Mouse (Mus musculus) midbrain, embryonic 16.5 days (tissue): ENCODE measurements around the gene Tmem186. TPM values are rescaled to one million over a fixed set of nuclear protein-coding genes. Genes with fewer than 3 reads are reported as not detected.
A peak's percentile ranks its signal among the peaks of the same experiment; 100 is the strongest.

Experiments used
- ATAC-seq: fragments of 200-750 bp; cut with Nextera tagmentation; 2 replicates; pipeline ENCODE4 v1.8.0; 2017; ENCODE audit warnings: moderate TSS enrichment
- H3K27ac ChIP-seq: fragments of 300-500 bp; sonication (generic); 2 replicates; pipeline ENCODE4 v1.5.1; 2014; ENCODE audit warnings: mild to moderate bottlenecking, low read length, mixed read lengths
- H3K27me3 ChIP-seq: fragments of 300-500 bp; sonication (generic); 2 replicates; pipeline ENCODE4 v1.6.1; 2014; ENCODE audit warnings: low read depth, low read length, mixed read lengths; ENCODE audit not compliant: control insufficient read depth, insufficient read depth
- H3K36me3 ChIP-seq: fragments of 300-500 bp; sonication (generic); 2 replicates; pipeline ENCODE4 v1.6.1; 2014; ENCODE audit warnings: mild to moderate bottlenecking, low read length, moderate library complexity, mixed read lengths; ENCODE audit not compliant: control insufficient read depth, insufficient read depth
- H3K4me1 ChIP-seq: fragments of 300-500 bp; sonication (generic); 2 replicates; pipeline ENCODE4 v1.6.1; 2014; ENCODE audit warnings: mild to moderate bottlenecking, low read length, mixed read lengths; ENCODE audit not compliant: control insufficient read depth, insufficient read depth
- H3K4me2 ChIP-seq: fragments of 300-500 bp; sonication (generic); 2 replicates; pipeline ENCODE4 v1.6.1; 2014; ENCODE audit warnings: mild to moderate bottlenecking, low read length, mixed read lengths
- H3K4me3 ChIP-seq: fragments of 300-500 bp; sonication (generic); 2 replicates; pipeline ENCODE4 v1.5.1; 2014; ENCODE audit warnings: low read depth, mild to moderate bottlenecking, low read length, moderate library complexity, mixed read lengths
- H3K9ac ChIP-seq: fragments of 300-500 bp; sonication (generic); 2 replicates; pipeline ENCODE4 v1.6.1; 2014; ENCODE audit warnings: low read depth, low read length, mixed read lengths
- H3K9me3 ChIP-seq: fragments of 300-500 bp; sonication (generic); replicated peaks from 2 replicates; pipeline ENCODE4 v1.6.1; 2014; ENCODE audit warnings: mild to moderate bottlenecking, low read length, mixed read lengths; ENCODE audit not compliant: control insufficient read depth, poor library complexity, severe bottlenecking
- WGBS: fragments of 180-500 bp; shearing (Covaris S2); extraction: QIAGEN DNeasy Blood & Tissue Kit; methylation state at CpG from one replicate; pipeline ENCODE4 v1.1.7; 2014; 5-methylcytosine and 5-hydroxymethylcytosine counted together
- polyA plus RNA-seq: library from polyadenylated mRNA; unstranded; fragments of >200 nt; fragmentation: Nextera tagmentation; extraction: Ambion mirVana; gene quantifications from 2 replicates; pipeline ENCODE4 v1.2.1, GENCODE M21; 2015

The Tmem186 gene
- polyA plus RNA-seq, 1 experiment from 2014 or later = 23.3 TPM

- Histone ChIP-seq H3K27me3 (no peaks in the 10 kb centered on the region), H3K9ac (no peak overlapping the region), H3K4me2 (no peak overlapping the region), H3K9me3 (no peaks in the 10 kb centered on the region), H3K4me3 (no peak overlapping the region), H3K36me3 (peaks cover 14% of the 10 kb centered on the region), H3K27ac (no peak overlapping the region), H3K4me1 (peaks cover 16% of the 10 kb centered on the region)
- WGBS = 94% methylated on average over 11 of the region's 11 CpGs
- ATAC-seq = no peak
Observed at GRCm38 (mm10) chr16:8639466-8640191, 2.1 kb upstream of the Tmem186 start.

- Histone ChIP-seq H3K4me3 (peak overlapping the region; percentile 63), H3K4me1 (peaks cover 16% of the 10 kb centered on the region), H3K27ac (peak overlapping the region; percentile 53), H3K36me3 (peaks cover 6% of the 10 kb centered on the region), H3K4me2 (peak overlapping the region; percentile 76), H3K27me3 (no peaks in the 10 kb centered on the region), H3K9me3 (no peaks in the 10 kb centered on the region), H3K9ac (peak overlapping the region; percentile 69)
- ATAC-seq = no peak
- 51% methylated on average over 7 of the region's 7 CpGs for WGBS
Observed at GRCm38 (mm10) chr16:8638131-8638530, 619 bp upstream of the Tmem186 start.

GRCm38 (mm10) chr16:8636867-8637216 is 670 bp downstream of the Tmem186 start:
- Histone ChIP-seq H3K27me3 (no peaks in the 10 kb centered on the region), H3K36me3 (peaks cover 2% of the 10 kb centered on the region; the same call in 1 of the 2 replicates), H3K27ac (peak overlapping the region; percentile 72), H3K4me2 (peak overlapping the region; percentile 89), H3K9ac (peak overlapping the region; percentile 68), H3K9me3 (no peaks in the 10 kb centered on the region), H3K4me3 (peak overlapping the region; percentile 63), H3K4me1 (peaks cover 16% of the 10 kb centered on the region)
- ATAC-seq = peak; percentile 13
- 0% methylated on average over 13 of the region's 13 CpGs for WGBS

GRCm38 (mm10) chr16:8631428-8631827 is 6.1 kb downstream of the Tmem186 start:
- Histone ChIP-seq H3K4me2 (no peak overlapping the region), H3K9ac (no peak overlapping the region), H3K4me1 (peaks cover 6% of the 10 kb centered on the region), H3K9me3 (no peaks in the 10 kb centered on the region), H3K36me3 (no peaks in the 10 kb centered on the region), H3K27ac (no peak overlapping the region), H3K27me3 (no peaks in the 10 kb centered on the region), H3K4me3 (no peak overlapping the region)
- ATAC-seq = no peak
- WGBS = 95% methylated on average over 5 of the region's 5 CpGs

- Histone ChIP-seq H3K9ac (no peak overlapping the region), H3K9me3 (no peaks in the 10 kb centered on the region), H3K27me3 (no peaks in the 10 kb centered on the region), H3K27ac (no peak overlapping the region), H3K4me3 (no peak overlapping the region), H3K4me1 (no peaks in the 10 kb centered on the region), H3K4me2 (no peak overlapping the region), H3K36me3 (no peaks in the 10 kb centered on the region)
- ATAC-seq = no peak
- 79% methylated on average over 2 of the region's 2 CpGs for WGBS
Observed at GRCm38 (mm10) chr16:8630419-8630818, 7.1 kb downstream of the Tmem186 start.

- Histone ChIP-seq H3K36me3 (peaks cover 7% of the 10 kb centered on the region), H3K9me3 (no peaks in the 10 kb centered on the region), H3K4me1 (no peaks in the 10 kb centered on the region), H3K4me2 (no peak overlapping the region), H3K27me3 (no peaks in the 10 kb centered on the region), H3K9ac (no peak overlapping the region), H3K4me3 (no peak overlapping the region), H3K27ac (no peak overlapping the region)
- ATAC-seq = no peak
- WGBS = 74% methylated on average over 16 of the region's 16 CpGs
Observed at GRCm38 (mm10) chr16:8620315-8621115, 17.0 kb downstream of the Tmem186 start.

GRCm38 (mm10) chr16:8619659-8620314 is 17.7 kb downstream of the Tmem186 start:
- no peak overlapping the region for H3K27ac ChIP-seq
- no peak overlapping the region for H3K9ac ChIP-seq
- H3K36me3 ChIP-seq = peaks cover 7% of the 10 kb centered on the region
- no peaks in the 10 kb centered on the region for H3K4me1 ChIP-seq
- H3K4me2 ChIP-seq = no peak overlapping the region
- no peaks in the 10 kb centered on the region for H3K9me3 ChIP-seq
- ATAC-seq = no peak
- no peak overlapping the region for H3K4me3 ChIP-seq
- H3K27me3 ChIP-seq = no peaks in the 10 kb centered on the region
- 30% methylated on average over 10 of the region's 10 CpGs for WGBS

- Histone ChIP-seq H3K36me3 (peaks cover 5% of the 10 kb centered on the region; the same call in 1 of the 2 replicates), H3K27me3 (no peaks in the 10 kb centered on the region), H3K27ac (no peak overlapping the region), H3K4me3 (no peak overlapping the region), H3K9ac (no peak overlapping the region), H3K4me2 (no peak overlapping the region), H3K4me1 (no peaks in the 10 kb centered on the region), H3K9me3 (no peaks in the 10 kb centered on the region)
- whole genome bisulfite sequencing = 88% methylated on average over 3 of the region's 3 CpGs
- ATAC-seq = no peak
Observed at GRCm38 (mm10) chr16:8613447-8613846, 24.1 kb downstream of the Tmem186 start.

GRCm38 (mm10) chr16:8613039-8613438 is 24.5 kb downstream of the Tmem186 start:
- Histone ChIP-seq H3K9ac (no peak overlapping the region), H3K27ac (no peak overlapping the region), H3K4me2 (no peak overlapping the region), H3K4me3 (no peak overlapping the region), H3K27me3 (no peaks in the 10 kb centered on the region), H3K9me3 (no peaks in the 10 kb centered on the region), H3K36me3 (peaks cover 5% of the 10 kb centered on the region; the same call in 1 of the 2 replicates), H3K4me1 (no peaks in the 10 kb centered on the region)
- WGBS = 83% methylated on average over 4 of the region's 4 CpGs
- no peak for ATAC-seq
